Mouse (Mus musculus) hindbrain, embryonic 15.5 days (tissue): Measurements from ENCODE around the gene Olfr452. TPM values are rescaled to one million over a fixed set of nuclear protein-coding genes. Genes with fewer than 3 reads are reported as not detected.

Experiments used
- polyA plus RNA-seq: library from polyadenylated mRNA; unstranded; fragments of >200 nt; fragmentation: Nextera tagmentation; extraction: Ambion mirVana; gene quantifications from 2 replicates; pipeline ENCODE4 v1.2.1, GENCODE M21; 2015

Gene Olfr452
- polyA plus RNA-seq, 1 experiment from 2014 or later = not detected

Other genes with a start within 250 kb of the Olfr452 start
- gene Olfr455, start 237.5 kb upstream of the Olfr452 start, polyA plus RNA-seq = not detected in 2 replicates
- gene Tcaf3, start 187.4 kb upstream of the Olfr452 start, polyA plus RNA-seq = not detected in 2 replicates
- 2.4 and 3.1 TPM in 2 replicates for gene Tcaf2, start 139.8 kb upstream of the Olfr452 start, polyA plus RNA-seq
- 202 and 215 TPM in 2 replicates for gene Tcaf1, start 75.0 kb upstream of the Olfr452 start, polyA plus RNA-seq
- gene Olfr453, start 45.7 kb upstream of the Olfr452 start, polyA plus RNA-seq = not detected in 2 replicates
- not detected in 2 replicates for gene Olfr38, start 28.7 kb upstream of the Olfr452 start, polyA plus RNA-seq
- not detected in 2 replicates for gene Olfr450, start 26.8 kb downstream of the Olfr452 start, polyA plus RNA-seq
- gene Olfr449, start 49.3 kb downstream of the Olfr452 start, polyA plus RNA-seq = not detected in 2 replicates
- gene Olfr448, start 105.3 kb downstream of the Olfr452 start, polyA plus RNA-seq = not detected in 2 replicates
- not detected in 2 replicates for gene Olfr447, start 123.8 kb downstream of the Olfr452 start, polyA plus RNA-seq
- gene Olfr446, start 136.3 kb downstream of the Olfr452 start, polyA plus RNA-seq = not detected in 2 replicates
- not detected in 2 replicates for gene Olfr444, start 164.0 kb downstream of the Olfr452 start, polyA plus RNA-seq